Mouse (Mus musculus): Measurements from ENCODE around the gene Kat2b. TPM values are rescaled to one million over a fixed set of nuclear protein-coding genes. Genes with fewer than 3 reads are reported as not detected.

Kat2b gene
- polyA plus RNA-seq, 1 experiment from 2014 or later, result 11.2 TPM

Other genes with a start within 250 kb of the Kat2b start
- gene Efhb, start 103.5 kb upstream of the Kat2b start, polyA plus RNA-seq (2014; fragmentation: Nextera tagmentation; extraction: Ambion mirVana), result 0.64 and 0.77 TPM in 2 replicates
- gene Rab5a, start 87.6 kb upstream of the Kat2b start, polyA plus RNA-seq (2014; fragmentation: Nextera tagmentation; extraction: Ambion mirVana), result 116 and 120 TPM in 2 replicates
- gene Pp2d1, start 27.4 kb upstream of the Kat2b start, polyA plus RNA-seq (2014; fragmentation: Nextera tagmentation; extraction: Ambion mirVana), result 0.42 and 0.72 TPM in 2 replicates
- 3.2 and 4.9 TPM in 2 replicates for gene Sgo1, start 122.5 kb downstream of the Kat2b start, polyA plus RNA-seq (2014; fragmentation: Nextera tagmentation; extraction: Ambion mirVana)